Mouse (Mus musculus) kidney, postnatal 4 days (tissue): Measurements from ENCODE around the gene Tyw5.

ENCODE experiments used
- DNase-seq, 2 experiments: peaks; one replicate each; pipeline ENCODE4 v3.0.0; 2021; ENCODE audit warnings: mixed read lengths in 2 of 2

Tyw5 gene

DNA sequence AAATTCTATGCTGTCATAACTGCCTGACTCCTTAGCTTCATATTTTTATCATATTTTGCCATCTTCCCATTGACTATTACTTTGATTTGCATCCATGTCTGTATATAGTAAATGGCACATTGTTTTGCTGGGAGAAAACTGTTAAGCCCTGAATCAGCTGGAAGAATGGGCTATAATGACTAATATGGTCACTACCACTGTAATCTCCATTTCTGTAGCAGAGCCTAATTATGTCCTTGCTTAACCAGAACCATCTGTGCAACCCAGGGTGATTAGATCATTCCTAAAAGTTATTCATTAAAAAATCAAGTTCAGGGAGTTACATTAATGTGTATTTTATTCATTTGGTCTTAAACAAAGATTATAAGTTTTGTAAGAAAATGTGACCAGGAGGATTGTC, 20.4 kb downstream of the Tyw5 start:
- DNase-seq = no peak

DNA sequence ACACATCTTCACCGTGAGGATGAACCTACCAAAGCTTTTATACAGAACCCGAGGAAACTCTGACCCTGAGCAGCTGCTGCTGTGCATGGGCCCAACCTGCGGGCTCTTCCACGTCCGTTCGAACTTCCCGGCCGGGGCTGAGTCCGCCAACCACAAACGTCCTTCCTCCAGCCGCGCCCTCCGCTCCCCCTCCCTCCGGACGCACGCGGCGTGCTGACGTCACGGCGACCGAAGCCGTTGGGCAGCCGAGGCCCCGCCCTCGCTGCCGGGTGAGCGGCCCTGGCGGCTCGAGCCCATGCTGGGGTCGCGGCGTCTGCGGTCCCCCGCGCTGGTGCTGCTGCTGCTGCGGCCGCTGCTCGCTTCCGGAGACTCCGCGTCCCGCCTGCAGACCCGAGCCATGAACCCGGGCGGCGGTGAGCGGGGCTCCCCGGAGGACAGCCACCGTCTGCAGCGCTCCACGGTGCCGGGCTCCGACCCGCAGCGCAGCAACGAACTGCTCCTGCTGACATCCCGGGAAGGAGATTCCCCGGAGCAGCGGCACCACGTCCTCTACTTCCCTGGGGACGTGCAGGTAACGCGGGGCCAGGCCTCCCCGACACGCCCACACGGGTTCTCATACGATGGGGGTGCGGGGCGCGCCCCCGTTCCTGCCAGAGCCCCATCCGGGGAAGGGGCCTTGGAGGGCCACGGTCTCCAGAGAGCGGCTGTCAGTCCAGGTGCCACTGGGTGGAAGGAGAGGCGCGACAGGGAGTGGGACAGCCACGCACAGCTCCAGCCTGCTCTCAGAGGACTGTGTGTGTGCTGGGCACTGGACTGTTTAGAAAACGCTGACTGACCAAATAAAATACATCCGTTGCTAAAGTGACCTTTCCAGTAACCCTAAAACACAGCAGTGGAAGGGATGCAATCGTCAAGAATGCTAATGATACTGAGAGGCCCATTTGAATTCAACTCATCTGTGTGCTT, 29.2 kb downstream of the Tyw5 start, which contains the start of gene 1700066M21Rik:
1700066M21Rik (plus strand) TSS at position 245 of the 966 bp plus-strand sequence.
- peak; percentile 97 for DNase-seq

DNA sequence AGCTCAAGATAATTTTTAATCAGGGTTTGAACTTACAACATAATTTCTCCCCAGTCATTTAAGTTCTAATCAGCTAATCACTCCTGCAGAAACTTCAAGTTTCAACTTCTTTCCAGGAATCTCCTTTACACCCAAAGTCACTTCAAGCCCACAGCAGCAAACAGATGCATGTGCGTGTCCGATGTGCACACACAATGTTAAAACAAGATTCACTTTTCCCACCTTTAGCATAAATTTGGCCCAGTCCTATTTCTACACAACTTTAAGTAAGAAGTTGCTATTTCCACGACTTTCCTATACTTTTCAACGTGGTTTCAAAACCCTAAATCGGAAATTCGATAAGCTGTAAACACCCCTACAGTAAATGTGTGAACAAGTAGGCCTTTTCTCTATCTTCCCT, 30.1 kb downstream of the Tyw5 start:
- no peak for DNase-seq

GRCm38 (mm10) chr1:57375276-57375675, 31.6 kb downstream of the Tyw5 start:
- DNase-seq = no peak

- DNase-seq = no peak
Observed at GRCm38 (mm10) chr1:57370451-57370850, 36.5 kb downstream of the Tyw5 start.

GRCm38 (mm10) chr1:57369111-57369510, 37.8 kb downstream of the Tyw5 start:
- DNase-seq = no peak

GRCm38 (mm10) chr1:57367446-57367845, 39.5 kb downstream of the Tyw5 start:
- no peak for DNase-seq

- no peak for DNase-seq
Observed at GRCm38 (mm10) chr1:57358546-57358945, 48.4 kb downstream of the Tyw5 start.

DNA sequence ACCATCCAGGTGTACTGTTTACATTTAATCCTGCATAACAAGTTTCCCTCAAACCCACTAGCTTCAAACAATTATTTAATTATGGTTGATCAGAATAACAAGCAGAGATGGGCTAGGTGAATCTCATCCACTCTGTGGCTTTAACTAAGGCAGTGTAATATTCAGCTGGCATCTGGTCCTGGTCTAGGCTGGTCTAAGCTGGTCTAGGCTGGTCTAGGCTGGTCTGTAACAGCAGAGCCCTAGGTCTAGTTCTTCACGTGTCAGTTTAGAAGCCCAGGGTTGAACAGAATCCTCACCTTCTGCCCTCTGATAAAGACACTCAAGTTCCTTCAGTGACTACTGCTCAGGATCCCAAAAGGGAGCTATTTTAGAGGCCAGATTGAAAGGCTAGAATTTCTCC, 55.0 kb downstream of the Tyw5 start:
- DNase-seq = no peak

DNA sequence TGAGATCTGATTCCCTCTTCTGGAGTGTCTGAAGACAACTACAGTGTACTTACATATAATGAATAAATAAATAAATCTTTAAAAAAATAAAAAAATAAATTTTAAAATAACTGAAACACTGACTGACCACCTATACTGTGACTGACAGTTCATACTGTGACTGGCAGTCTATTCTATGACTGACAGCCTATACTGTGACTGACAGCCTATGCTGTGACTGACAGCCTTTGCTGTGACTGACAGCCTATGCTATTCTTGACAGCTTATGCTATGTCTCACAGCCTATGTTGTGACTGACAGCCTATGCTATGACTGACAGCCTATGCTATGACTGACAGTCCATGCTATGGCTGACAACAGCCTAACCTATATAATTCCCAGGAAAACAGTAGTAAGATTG, 59.4 kb downstream of the Tyw5 start:
- no peak for DNase-seq

DNA sequence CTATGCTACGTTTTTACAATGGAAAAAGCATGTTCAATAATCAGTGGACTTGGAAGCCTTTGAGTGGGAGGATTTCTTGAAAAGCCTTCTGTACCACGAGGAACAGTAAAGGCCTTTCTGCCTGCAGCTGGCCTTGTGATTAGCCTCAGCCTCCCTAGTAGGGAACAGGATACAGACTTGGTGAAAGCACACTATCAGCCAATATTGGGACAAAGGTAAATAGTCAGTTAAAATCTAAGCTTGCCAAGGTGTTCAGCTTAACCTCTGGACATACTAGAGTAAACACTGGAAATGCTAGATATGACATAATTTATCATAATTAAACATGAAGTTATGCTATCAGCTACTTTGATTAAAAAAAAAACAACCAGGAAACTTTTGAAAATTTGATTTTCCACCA, 65.7 kb downstream of the Tyw5 start:
- no peak for DNase-seq

DNA sequence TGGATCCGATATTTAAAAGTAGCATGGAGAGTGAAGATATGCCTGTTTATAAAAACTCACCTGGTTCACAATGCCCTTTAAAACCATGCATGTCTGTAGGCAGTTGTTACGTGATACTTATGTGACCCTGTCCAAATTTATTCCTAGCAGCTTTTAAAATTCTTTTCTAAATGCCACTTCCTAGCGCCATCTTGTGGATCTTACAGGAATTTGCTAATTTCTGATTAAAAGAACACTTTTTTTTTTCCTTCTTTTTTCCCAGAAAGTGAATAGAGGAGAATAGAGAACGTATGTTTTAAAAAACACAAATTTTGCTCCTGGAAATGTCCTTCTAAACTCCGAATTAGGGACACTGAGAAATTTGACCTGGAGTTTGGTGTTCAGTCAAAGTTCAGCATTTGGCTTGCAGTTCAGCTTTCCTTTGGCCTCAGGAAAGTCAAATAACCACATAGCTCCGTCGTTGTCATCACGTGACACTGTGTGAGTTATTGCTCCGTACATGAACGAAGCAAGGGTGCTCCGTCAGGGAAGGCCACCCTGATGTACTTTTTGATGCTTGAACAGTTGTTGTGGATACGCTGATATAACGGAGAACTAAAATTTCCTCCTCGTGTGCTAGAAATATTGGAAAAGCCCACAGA, 67.6 kb downstream of the Tyw5 start:
- no peak for DNase-seq
